Mouse (Mus musculus) adipocyte (in vitro differentiated cells): ENCODE results near the gene Ube2n.
"Not testable (repeated sequence)": the region's sequence is repeated elsewhere in the genome, so short reads cannot be mapped to it uniquely, and the experiment has no call there.

Experiments used
- DNase-seq: peaks from one replicate; pipeline ENCODE4 v3.0.0-alpha.2; 2016; ENCODE audit warnings: low spot score

The Ube2n gene

GRCm38 (mm10) chr10:95525871-95526270 is 10.9 kb downstream of the Ube2n start:
- DNase-seq = no peak

- no peak for DNase-seq
Observed at GRCm38 (mm10) chr10:95526495-95527122, 11.7 kb downstream of the Ube2n start.

GRCm38 (mm10) chr10:95530551-95531121 is 15.7 kb downstream of the Ube2n start:
- DNase-seq = no peak

- no peak for DNase-seq
Observed at GRCm38 (mm10) chr10:95532916-95533315, 18.0 kb downstream of the Ube2n start.

- DNase-seq = no peak
Observed at GRCm38 (mm10) chr10:95533382-95533781, 18.4 kb downstream of the Ube2n start.

GRCm38 (mm10) chr10:95535399-95536221 is 20.7 kb downstream of the Ube2n start:
- no peak for DNase-seq

GRCm38 (mm10) chr10:95536222-95536541 is 21.2 kb downstream of the Ube2n start:
- DNase-seq = no peak

GRCm38 (mm10) chr10:95539260-95539659 is 24.3 kb downstream of the Ube2n start:
- no peak for DNase-seq

- DNase-seq = no peak
Observed at GRCm38 (mm10) chr10:95539841-95540240, 24.9 kb downstream of the Ube2n start.

- DNase-seq = no peak
Observed at GRCm38 (mm10) chr10:95542916-95543315, 28.0 kb downstream of the Ube2n start.

GRCm38 (mm10) chr10:95543377-95543776 is 28.4 kb downstream of the Ube2n start:
- no peak for DNase-seq

GRCm38 (mm10) chr10:95544004-95544403 is 29.1 kb downstream of the Ube2n start:
- DNase-seq = no peak

GRCm38 (mm10) chr10:95544651-95545050 is 29.7 kb downstream of the Ube2n start:
- DNase-seq = no peak

- DNase-seq = peak; percentile 40
Observed at GRCm38 (mm10) chr10:95545051-95545450, 30.1 kb downstream of the Ube2n start.

- DNase-seq = no peak
Observed at GRCm38 (mm10) chr10:95546178-95546577, 31.2 kb downstream of the Ube2n start.

GRCm38 (mm10) chr10:95548154-95548826 is 33.3 kb downstream of the Ube2n start:
- peak; percentile 47 for DNase-seq

GRCm38 (mm10) chr10:95549080-95549479 is 34.1 kb downstream of the Ube2n start:
- not testable (repeated sequence) for DNase-seq

- DNase-seq = peak; percentile 58
Observed at GRCm38 (mm10) chr10:95550506-95550905, 35.6 kb downstream of the Ube2n start.

GRCm38 (mm10) chr10:95551752-95552151 is 36.8 kb downstream of the Ube2n start:
- peak; percentile 51 for DNase-seq

- no peak for DNase-seq
Observed at GRCm38 (mm10) chr10:95552326-95552725, 37.4 kb downstream of the Ube2n start.

- no peak for DNase-seq
Observed at GRCm38 (mm10) chr10:95555866-95556265, 40.9 kb downstream of the Ube2n start.

- DNase-seq = no peak
Observed at GRCm38 (mm10) chr10:95557337-95557828, 42.4 kb downstream of the Ube2n start.
